In the genomic region with DNA sequence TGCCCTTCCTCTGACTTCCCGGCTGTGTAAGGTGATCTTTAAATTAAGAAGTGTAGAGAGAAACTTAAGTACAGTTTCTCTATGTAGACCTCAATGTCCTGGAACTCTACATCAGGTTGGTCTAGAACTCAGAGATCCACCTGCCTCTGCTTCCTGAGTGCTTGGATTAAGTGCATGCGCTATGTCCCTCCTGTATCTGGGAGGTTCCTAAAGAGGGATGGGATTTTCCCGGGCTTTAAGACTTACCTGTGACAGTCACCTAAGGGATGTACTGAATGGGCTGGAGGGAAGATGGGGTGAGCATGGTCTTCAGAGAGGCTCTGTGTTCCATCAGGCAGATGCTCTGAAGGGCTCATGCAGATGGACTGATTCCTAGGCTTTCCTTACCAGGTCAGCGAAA, we compare ENCODE assay signal across 10 mouse cellular contexts. TPM values are rescaled to one million over a fixed set of nuclear protein-coding genes. Genes with fewer than 3 reads are reported as not detected.
DNase-seq lines count a peak whose midpoint lies in the region; ATAC-seq and TF ChIP-seq lines count a peak whose summit lies in the region.
"Had no signal": no experiment of that assay in that cellular context is flagged by ENCODE, and none has a peak within 500 bp of the region (broad histone marks: within the 10 kb centered on the region; RNA-seq: fewer than 3 reads in every experiment).

No protein-coding gene starts in this region.

- peaks cover 15% of the 10 kb centered on the region for H3K27me3 ChIP-seq in embryonic facial prominence, embryonic 13.5 days
- H3K27me3 ChIP-seq in intestine, postnatal 0 days (replicated peaks; ENCODE audit: control insufficient read depth, insufficient read depth, low read length): no peaks in the 10 kb centered on the region
- peaks cover 4% of the 10 kb centered on the region; the same call in 1 of the 2 replicates for H3K27me3 ChIP-seq in neural tube, embryonic 15.5 days (replicated peaks)

- no peak for ATAC-seq in embryonic facial prominence, embryonic 13.5 days (ENCODE audit: insufficient number of reproducible peaks, insufficient read depth, low FRiP score, low TSS enrichment, low read depth)
- no peak for ATAC-seq in intestine, postnatal 0 days
- ATAC-seq in neural tube, embryonic 15.5 days (ENCODE audit: low FRiP score): no peak

- WGBS in lung, adult 2 months: 35% methylated on average over 4 of the region's 4 CpGs
- 33% methylated on average over 4 of the region's 4 CpGs for WGBS in embryonic facial prominence, embryonic 13.5 days
- WGBS in intestine, postnatal 0 days: 29% methylated on average over 4 of the region's 4 CpGs
- 39% methylated on average over 4 of the region's 4 CpGs for WGBS in neural tube, embryonic 15.5 days

- H3K36me3 ChIP-seq in embryonic facial prominence, embryonic 13.5 days: peaks cover 41% of the 10 kb centered on the region
- peaks cover 18% of the 10 kb centered on the region for H3K36me3 ChIP-seq in intestine, postnatal 0 days (ENCODE audit: control insufficient read depth, insufficient read depth)
- H3K36me3 ChIP-seq in neural tube, embryonic 15.5 days: peaks cover 41% of the 10 kb centered on the region

- peak overlapping the region; percentile 96 for H3K9ac ChIP-seq in embryonic facial prominence, embryonic 13.5 days
- H3K9ac ChIP-seq in intestine, postnatal 0 days (ENCODE audit: low read depth, low read length): peak overlapping the region; percentile 92
- H3K9ac ChIP-seq in neural tube, embryonic 15.5 days (replicated peaks): peak overlapping the region; percentile 95

- H3K4me2 ChIP-seq in embryonic facial prominence, embryonic 13.5 days: peak overlapping the region; percentile 86
- peak overlapping the region; percentile 75 for H3K4me2 ChIP-seq in intestine, postnatal 0 days (replicated peaks; ENCODE audit: low read depth)
- peak overlapping the region; percentile 71 for H3K4me2 ChIP-seq in neural tube, embryonic 15.5 days

- H3K9me3 ChIP-seq in embryonic facial prominence, embryonic 13.5 days: no peaks in the 10 kb centered on the region
- no peaks in the 10 kb centered on the region for H3K9me3 ChIP-seq in intestine, postnatal 0 days (ENCODE audit: control insufficient read depth)
- H3K9me3 ChIP-seq in neural tube, embryonic 15.5 days (replicated peaks): no peaks in the 10 kb centered on the region

- H3K27ac ChIP-seq in embryonic facial prominence, embryonic 13.5 days: no peak overlapping the region
- H3K27ac ChIP-seq in intestine, postnatal 0 days (ENCODE audit: low read depth, low read length): peak overlapping the region; percentile 94
- peak overlapping the region; percentile 90 for H3K27ac ChIP-seq in neural tube, embryonic 15.5 days (replicated peaks)

- H3K4me1 ChIP-seq in lung, adult 2 months (ENCODE audit: control insufficient read depth, insufficient read depth, low read length): peaks cover 8% of the 10 kb centered on the region
- H3K4me1 ChIP-seq in embryonic facial prominence, embryonic 13.5 days: peaks cover 18% of the 10 kb centered on the region
- no peaks in the 10 kb centered on the region for H3K4me1 ChIP-seq in intestine, postnatal 0 days (replicated peaks; ENCODE audit: control insufficient read depth, insufficient read depth, low read length)
- peaks cover 24% of the 10 kb centered on the region for H3K4me1 ChIP-seq in neural tube, embryonic 15.5 days

- no peak for TF ChIP-seq POLR2A in lung, adult 2 months (IDR thresholded peaks at IDR 0.05; ENCODE audit: borderline replicate concordance, extremely low read depth, low read depth, low read length)

- peak overlapping the region; percentile 84 for H3K4me3 ChIP-seq in lung, adult 2 months (replicated peaks; ENCODE audit: extremely low read depth, low read depth, low read length)
- peak overlapping the region; percentile 87 for H3K4me3 ChIP-seq in embryonic facial prominence, embryonic 13.5 days
- H3K4me3 ChIP-seq in intestine, postnatal 0 days (ENCODE audit: low read depth, low read length): peak overlapping the region; percentile 82
- H3K4me3 ChIP-seq in neural tube, embryonic 15.5 days (replicated peaks): peak overlapping the region; percentile 88

- TF ChIP-seq CTCF in lung, adult 2 months (IDR thresholded peaks at IDR 0.05; ENCODE audit: insufficient read depth, low read length): no peak
- no peak for TF ChIP-seq CTCF in intestine, postnatal 0 days (IDR thresholded peaks at IDR 0.05; ENCODE audit: low read depth)

- DNase-seq in lung, adult 2 months: no peak
- DNase-seq in lung, postnatal 10 days: no peak
- DNase-seq in frontal cortex, adult 2 months (ENCODE audit: extremely low spot score in 1 of 2, low spot score in 1 of 2): no peak
- no peak for DNase-seq in layer of hippocampus, adult 8-10 months (ENCODE audit: low spot score in 2 of 2)
- no peak for DNase-seq in adrenal gland, postnatal 4 days (ENCODE audit: low spot score in 2 of 2)

RNA-seq across cellular contexts. Expression of a gene that starts 1.0 kb away (rescaled TPM):
- polyA plus RNA-seq in lung, adult 2 months (2012; rRNA removed): 171 and 204 TPM in 2 replicates
- polyA plus RNA-seq in embryonic facial prominence, embryonic 13.5 days (2015; fragmentation: Nextera tagmentation; extraction: Ambion mirVana): 335 and 398 TPM in 2 replicates
- polyA plus RNA-seq in intestine, postnatal 0 days (2015; fragmentation: Nextera tagmentation; extraction: Ambion mirVana): 419 and 467 TPM in 2 replicates
- polyA plus RNA-seq in neural tube, embryonic 15.5 days (2015; fragmentation: Nextera tagmentation; extraction: Ambion mirVana): 224 and 255 TPM in 2 replicates
- polyA plus RNA-seq in frontal cortex, adult 2 months (2012; rRNA removed): 306 and 348 TPM in 2 replicates
- 100 to 1,000 TPM; 350 to 553 (median 418) TPM for total RNA-seq in layer of hippocampus, adult 8-10 months (2022)
- 1,000 to 10,000 TPM; 1,263 to 1,302 TPM for total RNA-seq in adrenal gland, postnatal 4 days (2021)

RNA-seq across cellular contexts. Expression of a gene that starts 4.2 kb away (rescaled TPM):
- 59.4 and 97.7 TPM in 2 replicates for polyA plus RNA-seq in lung, adult 2 months (2012; rRNA removed)
- polyA plus RNA-seq in embryonic facial prominence, embryonic 13.5 days (2015; fragmentation: Nextera tagmentation; extraction: Ambion mirVana): 6.3 and 7.2 TPM in 2 replicates
- 74.3 and 75.5 TPM in 2 replicates for polyA plus RNA-seq in intestine, postnatal 0 days (2015; fragmentation: Nextera tagmentation; extraction: Ambion mirVana)
- polyA plus RNA-seq in neural tube, embryonic 15.5 days (2015; fragmentation: Nextera tagmentation; extraction: Ambion mirVana): 6.8 and 9.9 TPM in 2 replicates
- polyA plus RNA-seq in frontal cortex, adult 2 months (2012; rRNA removed): 4.3 and 5.1 TPM in 2 replicates
- 1 to 10 TPM; 1.2 to 3.7 (median 2.0) TPM for total RNA-seq in layer of hippocampus, adult 8-10 months (2022)
- total RNA-seq in adrenal gland, postnatal 4 days (2021): 1 to 10 TPM; 7.1 to 9.0 TPM

RNA-seq across cellular contexts. Expression of a gene that starts 10.9 kb away (rescaled TPM):
- polyA plus RNA-seq in lung, adult 2 months (2012; rRNA removed): not detected in 2 replicates
- polyA plus RNA-seq in embryonic facial prominence, embryonic 13.5 days (2015; fragmentation: Nextera tagmentation; extraction: Ambion mirVana): not detected in 2 replicates
- polyA plus RNA-seq in intestine, postnatal 0 days (2015; fragmentation: Nextera tagmentation; extraction: Ambion mirVana): 0.59 TPM in 1 of 2 replicates, not detected in the other
- not detected in 2 replicates for polyA plus RNA-seq in neural tube, embryonic 15.5 days (2015; fragmentation: Nextera tagmentation; extraction: Ambion mirVana)
- not detected in 2 replicates for polyA plus RNA-seq in frontal cortex, adult 2 months (2012; rRNA removed)
- total RNA-seq in layer of hippocampus, adult 8-10 months (2022): not detected
- not detected for total RNA-seq in adrenal gland, postnatal 4 days (2021)
- total RNA-seq: adrenal gland, adult 2 months had no signal
- polyA plus RNA-seq: adrenal gland, adult 2 months; large intestine, adult 2 months had no signal

RNA-seq across cellular contexts. Expression of a gene that starts 11.0 kb away (rescaled TPM):
- polyA plus RNA-seq in lung, adult 2 months (2012; rRNA removed): 0.65 and 0.68 TPM in 2 replicates
- polyA plus RNA-seq in embryonic facial prominence, embryonic 13.5 days (2015; fragmentation: Nextera tagmentation; extraction: Ambion mirVana): not detected in 2 replicates
- polyA plus RNA-seq in intestine, postnatal 0 days (2015; fragmentation: Nextera tagmentation; extraction: Ambion mirVana): 0.12 and 0.30 TPM in 2 replicates
- 0.90 and 1.0 TPM in 2 replicates for polyA plus RNA-seq in neural tube, embryonic 15.5 days (2015; fragmentation: Nextera tagmentation; extraction: Ambion mirVana)
- polyA plus RNA-seq in frontal cortex, adult 2 months (2012; rRNA removed): 0.25 and 0.38 TPM in 2 replicates
- under 1 TPM; 0.31 to 0.43 (median 0.37) TPM for total RNA-seq in layer of hippocampus, adult 8-10 months (2022)
- under 1 TPM; 0.14 to 0.31 TPM for total RNA-seq in adrenal gland, postnatal 4 days (2021)

RNA-seq across cellular contexts. Expression of a gene that starts 18.7 kb away (rescaled TPM):
- 135 and 210 TPM in 2 replicates for polyA plus RNA-seq in lung, adult 2 months (2012; rRNA removed)
- 347 and 400 TPM in 2 replicates for polyA plus RNA-seq in embryonic facial prominence, embryonic 13.5 days (2015; fragmentation: Nextera tagmentation; extraction: Ambion mirVana)
- 116 and 126 TPM in 2 replicates for polyA plus RNA-seq in intestine, postnatal 0 days (2015; fragmentation: Nextera tagmentation; extraction: Ambion mirVana)
- 252 and 275 TPM in 2 replicates for polyA plus RNA-seq in neural tube, embryonic 15.5 days (2015; fragmentation: Nextera tagmentation; extraction: Ambion mirVana)
- 146 and 177 TPM in 2 replicates for polyA plus RNA-seq in frontal cortex, adult 2 months (2012; rRNA removed)
- total RNA-seq in layer of hippocampus, adult 8-10 months (2022): 100 to 1,000 TPM; 113 to 119 (median 116) TPM
- total RNA-seq in adrenal gland, postnatal 4 days (2021): 100 to 1,000 TPM; 140 to 156 TPM
